Mouse (Mus musculus) ES-E14 (cell line): ENCODE measurements around the gene Mrgprd.

ENCODE experiments used
- MAFK ChIP-seq: IDR thresholded peaks from 2 replicates; pipeline ENCODE4 v1.6.1; 2014; ENCODE audit warnings: mild to moderate bottlenecking, low read depth, low read length, inconsistent platforms; ENCODE audit not compliant: insufficient read depth
- ZC3H11A ChIP-seq: IDR thresholded peaks from 2 replicates; pipeline ENCODE4 v1.6.1; 2012; ENCODE audit warnings: low read depth, mild to moderate bottlenecking, inconsistent platforms, low read length, borderline replicate concordance
- ZNF384 ChIP-seq: IDR thresholded peaks from 2 replicates; pipeline ENCODE4 v1.6.1; 2012; ENCODE audit warnings: low read depth, low read length, inconsistent platforms

GRCm38 (mm10) chr7:145300321-145301007 is 14.2 kb upstream of the Mrgprd start, which contains the start of gene Mrgprf:
- TF ChIP-seq ZNF384 (no peak), ZC3H11A (no peak), MAFK (no peak)
